Mouse (Mus musculus): Measurements from ENCODE around the gene Rsph3a. TPM values are rescaled to one million over a fixed set of nuclear protein-coding genes. Genes with fewer than 3 reads are reported as not detected.
"Not testable (repeated sequence)": the region's sequence is repeated elsewhere in the genome, so short reads cannot be mapped to it uniquely, and the experiment has no call there.

Rsph3a gene
- polyA plus RNA-seq, 1 experiment: 41.5 TPM

DNA sequence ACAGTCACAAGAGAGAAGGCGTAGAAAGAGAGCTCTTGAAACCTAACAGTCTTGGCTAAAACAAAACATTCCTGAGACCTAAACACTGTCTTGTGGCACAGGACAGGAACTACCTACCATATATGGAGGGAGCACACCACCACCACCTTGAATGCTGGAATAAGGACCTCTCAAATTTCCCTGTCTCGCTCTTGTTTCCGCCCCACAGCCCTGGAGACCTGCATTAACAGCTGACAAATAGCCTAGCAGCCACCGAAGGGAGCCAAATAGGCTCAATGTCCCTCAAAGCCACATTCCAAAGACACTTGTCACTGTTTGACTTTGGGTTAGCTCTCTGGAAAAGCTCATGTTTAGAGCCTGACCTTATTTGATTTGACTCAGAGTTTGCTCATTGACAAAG, 40.2 kb downstream of the Rsph3a start:
- not testable (repeated sequence) for H3K27ac ChIP-seq (ENCODE audit: insufficient read depth, low read depth, low read length); H3K4me1 ChIP-seq (ENCODE audit: control insufficient read depth, insufficient read depth, low read length); H3K4me3 ChIP-seq (ENCODE audit: insufficient read depth, low read length)

DNA sequence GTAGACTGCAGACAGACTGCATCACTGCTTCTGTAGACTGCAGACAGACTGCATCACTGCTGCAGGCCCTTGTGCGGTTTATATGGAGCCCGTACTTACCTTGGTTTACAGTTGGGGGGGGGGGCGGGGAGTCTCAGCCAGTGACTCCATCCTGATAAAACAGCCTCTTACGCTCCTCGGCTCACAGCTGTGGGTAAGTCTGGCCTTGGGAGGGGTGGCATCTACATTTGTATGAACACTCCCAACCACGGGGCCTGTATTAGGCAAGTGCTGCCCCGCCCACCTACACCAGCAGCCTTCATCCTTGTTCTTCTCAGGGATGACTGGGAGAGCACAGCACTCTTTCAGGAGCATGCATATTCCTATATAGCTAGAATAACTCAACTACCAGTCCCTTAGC, 41.6 kb downstream of the Rsph3a start:
- H3K27ac ChIP-seq (ENCODE audit: insufficient read depth, low read depth, low read length); H3K4me1 ChIP-seq (ENCODE audit: control insufficient read depth, insufficient read depth, low read length): not testable (repeated sequence)

DNA sequence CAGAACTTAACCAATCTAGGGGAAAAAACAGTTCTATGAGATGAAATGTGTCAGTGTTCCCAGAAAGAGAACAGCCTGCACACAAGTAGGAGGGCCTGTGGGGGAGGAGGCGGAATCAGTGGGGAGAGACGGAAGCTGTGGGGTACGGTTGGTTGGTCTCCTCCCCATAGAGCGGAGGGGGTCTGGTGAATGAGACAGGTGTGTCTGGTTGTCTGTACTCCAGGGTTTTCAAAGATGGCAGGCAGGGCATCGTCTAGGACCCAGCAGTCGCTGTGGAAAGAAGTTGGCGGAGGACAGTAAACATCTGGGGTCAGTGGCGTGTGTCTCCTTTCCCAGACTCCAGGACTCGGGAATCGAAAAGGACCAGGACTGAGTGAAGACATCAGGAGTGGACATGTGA, 57.8 kb downstream of the Rsph3a start:
- not testable (repeated sequence) for H3K4me1 ChIP-seq (ENCODE audit: control insufficient read depth, insufficient read depth, low read length); H3K4me3 ChIP-seq (ENCODE audit: insufficient read depth, low read length); H3K27ac ChIP-seq (ENCODE audit: insufficient read depth, low read depth, low read length)

More for the DNA sequence above, 41.6 kb downstream of the Rsph3a start:
- not testable (repeated sequence) for H3K4me3 ChIP-seq (ENCODE audit: insufficient read depth, low read length)

DNA sequence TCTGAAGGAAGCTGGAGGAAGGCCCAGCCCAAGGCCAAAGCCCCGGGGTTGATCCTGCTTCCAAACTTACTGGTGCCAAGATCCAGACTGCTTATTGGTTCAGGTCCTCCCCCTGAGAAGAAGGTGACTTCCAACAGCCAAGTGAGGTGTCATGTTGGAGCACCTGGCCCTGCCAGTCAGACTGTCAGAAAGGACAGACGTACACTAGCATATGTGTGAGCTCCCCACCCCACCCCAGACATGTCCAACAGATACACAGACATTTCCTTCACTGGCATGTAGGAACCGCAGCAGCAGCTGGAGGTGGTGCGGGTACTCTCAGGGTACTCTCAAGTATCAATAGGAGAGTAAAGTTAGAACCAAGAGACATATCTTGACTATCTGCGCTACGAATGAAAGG, 61.4 kb downstream of the Rsph3a start:
- not testable (repeated sequence) for H3K27ac ChIP-seq (ENCODE audit: insufficient read depth, low read depth, low read length); H3K4me3 ChIP-seq (ENCODE audit: insufficient read depth, low read length); H3K4me1 ChIP-seq (ENCODE audit: control insufficient read depth, insufficient read depth, low read length)

DNA sequence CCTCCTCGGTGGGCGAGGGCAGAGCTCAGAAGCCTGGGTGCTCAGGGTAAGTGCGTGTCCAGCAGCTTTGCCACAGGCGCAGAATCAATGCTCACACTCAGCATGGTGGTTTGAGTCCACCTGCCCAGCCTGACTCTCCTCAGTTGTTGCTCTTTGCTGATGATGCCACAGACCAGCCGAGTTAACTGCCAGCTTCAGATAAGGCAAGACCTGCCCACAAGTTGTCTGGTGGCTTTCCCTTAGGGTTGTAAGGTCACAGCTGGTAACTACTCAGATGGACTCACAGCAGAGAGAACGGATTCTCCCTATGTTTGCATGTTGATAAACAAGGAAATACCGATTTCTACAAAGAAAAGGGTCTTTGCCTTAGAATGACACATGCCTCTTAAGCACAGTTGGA, 64.2 kb downstream of the Rsph3a start:
- not testable (repeated sequence) for H3K27ac ChIP-seq (ENCODE audit: insufficient read depth, low read depth, low read length); H3K4me1 ChIP-seq (ENCODE audit: control insufficient read depth, insufficient read depth, low read length); H3K4me3 ChIP-seq (ENCODE audit: insufficient read depth, low read length)

DNA sequence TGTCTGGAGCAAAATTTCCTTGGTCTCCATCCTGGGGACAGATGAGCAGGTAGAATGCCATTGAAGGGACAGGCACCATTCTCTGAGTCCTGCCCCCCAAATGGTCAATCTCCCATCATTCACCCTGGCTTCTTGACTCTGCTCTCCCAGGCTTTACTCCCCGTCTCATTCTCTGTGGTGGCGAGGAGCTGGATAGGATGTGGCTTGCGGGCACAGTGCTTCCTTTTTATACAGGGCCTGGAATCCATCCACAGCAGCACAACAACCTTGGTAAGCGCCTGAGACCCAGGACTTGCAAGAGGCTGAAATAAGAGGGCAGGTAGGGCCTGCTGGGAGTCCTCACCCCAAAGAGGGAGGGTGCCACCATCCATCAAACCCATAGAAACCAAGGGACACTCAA, 68.6 kb downstream of the Rsph3a start:
- H3K27ac ChIP-seq (ENCODE audit: insufficient read depth, low read depth, low read length); H3K4me3 ChIP-seq (ENCODE audit: insufficient read depth, low read length); H3K4me1 ChIP-seq (ENCODE audit: control insufficient read depth, insufficient read depth, low read length): not testable (repeated sequence)

DNA sequence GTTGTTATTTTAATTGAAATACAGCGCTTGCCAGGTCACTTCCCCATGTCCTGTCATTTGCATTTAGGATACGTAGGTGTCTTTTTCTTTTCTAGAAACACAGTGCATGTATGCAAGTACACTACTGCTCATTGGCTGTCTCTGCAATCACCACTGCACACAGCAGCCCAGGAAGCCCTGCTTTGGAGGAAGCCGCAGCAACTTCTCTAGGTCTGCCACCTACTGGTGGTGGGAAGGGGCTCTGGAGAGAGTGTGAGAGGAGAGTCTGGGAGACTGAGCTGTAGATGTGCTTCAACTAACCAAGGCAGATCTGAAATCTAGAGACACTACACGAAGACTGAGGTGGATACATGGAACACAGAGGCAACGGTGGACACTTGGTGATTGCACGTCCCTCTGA, 77.3 kb downstream of the Rsph3a start:
- not testable (repeated sequence) for H3K4me3 ChIP-seq (ENCODE audit: insufficient read depth, low read length); H3K4me1 ChIP-seq (ENCODE audit: control insufficient read depth, insufficient read depth, low read length); H3K27ac ChIP-seq (ENCODE audit: insufficient read depth, low read depth, low read length)

DNA sequence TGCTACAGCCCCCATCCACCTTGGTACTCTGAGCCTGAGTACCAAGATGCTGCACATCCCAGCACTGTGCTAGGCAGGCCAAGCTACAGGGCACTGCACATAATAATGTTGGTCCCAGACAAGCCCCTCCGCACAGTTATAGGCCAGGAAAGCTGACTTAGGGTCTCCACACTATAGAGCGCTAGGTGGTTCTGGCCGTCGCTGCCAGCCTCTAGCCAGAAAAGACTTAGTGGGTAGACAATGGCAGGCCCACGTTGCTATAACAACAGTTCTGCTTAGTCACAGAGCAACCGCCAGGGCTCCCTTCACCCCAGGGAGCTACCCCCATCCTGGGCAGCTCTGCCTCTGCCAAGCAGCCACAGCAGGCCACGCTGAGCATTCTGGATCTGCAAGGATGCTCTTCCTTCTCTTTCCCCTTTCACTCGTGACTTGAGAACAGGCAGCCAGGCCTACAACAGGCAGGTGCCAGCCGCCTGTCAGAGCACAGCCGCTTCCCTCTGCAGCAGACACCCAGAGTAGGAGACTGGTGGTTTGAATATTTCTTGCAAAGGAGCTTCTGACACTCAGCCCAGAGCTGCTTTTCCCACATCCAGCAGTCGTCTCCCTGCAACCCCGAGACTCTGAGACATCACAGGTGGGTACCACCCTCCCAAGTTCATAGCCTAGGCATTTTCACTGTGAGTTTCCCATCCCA, 82.2 kb downstream of the Rsph3a start:
- H3K4me3 ChIP-seq (ENCODE audit: insufficient read depth, low read length); H3K27ac ChIP-seq (ENCODE audit: insufficient read depth, low read depth, low read length): not testable (repeated sequence)

More for the DNA sequence above, 82.2 kb downstream of the Rsph3a start:
- H3K4me1 ChIP-seq (ENCODE audit: control insufficient read depth, insufficient read depth, low read length): not testable (repeated sequence)

Other genes with a start within 250 kb of the Rsph3a start
- 0.48 TPM in 1 of 2 replicates, not detected in the other for gene Fndc1, start 118.3 kb upstream of the Rsph3a start, polyA plus RNA-seq (2012; ENCODE audit: insufficient read depth, insufficient read length, missing spikeins)
- 8.0 and 11.4 TPM in 2 replicates for gene Tagap, start 19.6 kb upstream of the Rsph3a start, polyA plus RNA-seq (2012; ENCODE audit: insufficient read depth, insufficient read length, missing spikeins)
- gene Gm49673, start 202.2 kb downstream of the Rsph3a start, polyA plus RNA-seq (2012; ENCODE audit: insufficient read depth, insufficient read length, missing spikeins): 0.45 TPM in 1 of 2 replicates, not detected in the other
- gene Rnaset2a, start 202.5 kb downstream of the Rsph3a start, polyA plus RNA-seq (2012; ENCODE audit: insufficient read depth, insufficient read length, missing spikeins): 19.5 and 23.3 TPM in 2 replicates
- 16.4 and 17.4 TPM in 2 replicates for gene Fgfr1op, start 219.9 kb downstream of the Rsph3a start, polyA plus RNA-seq (2012; ENCODE audit: insufficient read depth, insufficient read length, missing spikeins)

Data from bone marrow macrophage, adult 2 months (primary cell).